ENCODE assay signal across 9 mouse cellular contexts in the genomic region with DNA sequence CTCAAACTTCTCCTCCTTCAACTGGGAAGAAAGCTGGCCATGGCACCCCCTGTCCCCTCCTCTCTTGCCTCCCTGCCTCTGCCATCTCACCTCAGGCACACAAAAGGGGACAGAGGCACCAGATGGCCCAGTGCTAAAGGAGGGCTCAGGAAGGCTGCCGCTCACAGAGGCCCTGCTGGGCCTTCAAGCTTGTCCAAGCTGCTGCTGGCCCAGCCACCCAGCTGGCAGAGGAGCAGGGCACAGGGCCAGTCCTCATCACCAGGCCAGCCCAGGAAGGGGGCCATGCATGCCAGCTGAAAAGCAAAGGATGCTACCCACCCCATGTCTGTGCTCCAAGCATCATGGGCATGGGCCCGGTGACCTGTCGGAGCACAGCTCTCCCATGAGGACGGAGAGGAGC. TPM values are rescaled to one million over a fixed set of nuclear protein-coding genes. Genes with fewer than 3 reads are reported as not detected.
DNase-seq lines count a peak whose midpoint lies in the region; ATAC-seq and TF ChIP-seq lines count a peak whose summit lies in the region.
"Had no signal": no experiment of that assay in that cellular context is flagged by ENCODE, and none has a peak within 500 bp of the region (broad histone marks: within the 10 kb centered on the region; RNA-seq: fewer than 3 reads in every experiment).

No protein-coding gene starts in this region.

- 18% methylated on average over 4 of the region's 4 CpGs for WGBS in cerebellum, adult 2 months
- WGBS in forebrain, embryonic 12.5 days = 89% methylated on average over 4 of the region's 4 CpGs
- 71% methylated on average over 4 of the region's 4 CpGs for WGBS in midbrain, embryonic 15.5 days

- TF ChIP-seq CTCF in cerebellum, adult 2 months (IDR thresholded peaks at IDR 0.05; ENCODE audit: borderline replicate concordance, insufficient read depth, low read depth, low read length) = no peak

- no peak overlapping the region for H3K27ac ChIP-seq in cerebellum, adult 2 months (ENCODE audit: insufficient read depth, low read length)
- H3K27ac ChIP-seq in forebrain, embryonic 12.5 days = 0 out of 2 replicates have a peak overlapping the region, but pooled peaks have one; percentile 25
- H3K27ac ChIP-seq in midbrain, embryonic 15.5 days = no peak overlapping the region

- no peak overlapping the region for H3K4me2 ChIP-seq in forebrain, embryonic 12.5 days
- H3K4me2 ChIP-seq in midbrain, embryonic 15.5 days = no peak overlapping the region

- no peaks in the 10 kb centered on the region for H3K36me3 ChIP-seq in forebrain, embryonic 12.5 days (replicated peaks)
- H3K36me3 ChIP-seq in midbrain, embryonic 15.5 days (replicated peaks) = no peaks in the 10 kb centered on the region

- no peak overlapping the region for H3K4me3 ChIP-seq in cerebellum, adult 2 months (replicated peaks; ENCODE audit: insufficient read depth, low read depth, low read length)
- H3K4me3 ChIP-seq in forebrain, embryonic 12.5 days (replicated peaks) = no peak overlapping the region
- H3K4me3 ChIP-seq in midbrain, embryonic 15.5 days = no peak overlapping the region

- peak; percentile 39; the same call in 1 of the 2 replicates for ATAC-seq in forebrain, embryonic 12.5 days (ENCODE audit: low FRiP score)
- peak; percentile 60 for ATAC-seq in midbrain, embryonic 15.5 days (replicated peaks)

- H3K4me1 ChIP-seq in cerebellum, adult 2 months (ENCODE audit: control insufficient read depth, insufficient read depth, low read length) = peaks cover 37% of the 10 kb centered on the region
- H3K4me1 ChIP-seq in forebrain, embryonic 12.5 days = peaks cover 19% of the 10 kb centered on the region
- H3K4me1 ChIP-seq in midbrain, embryonic 15.5 days = 0 out of 2 replicates have a peak, but pooled peaks cover 6% of the 10 kb centered on the region

- H3K9ac ChIP-seq in forebrain, embryonic 12.5 days = no peak overlapping the region; the same call in 1 of the 2 replicates
- no peak overlapping the region for H3K9ac ChIP-seq in midbrain, embryonic 15.5 days

- TF ChIP-seq POLR2A in cerebellum, adult 2 months (IDR thresholded peaks at IDR 0.05; ENCODE audit: borderline replicate concordance, insufficient read depth, low read length) = no peak

- no peaks in the 10 kb centered on the region for H3K27me3 ChIP-seq in cerebellum, adult 2 months (ENCODE audit: control insufficient read depth, insufficient read depth, low read length)
- H3K27me3 ChIP-seq in forebrain, embryonic 12.5 days = no peaks in the 10 kb centered on the region
- no peaks in the 10 kb centered on the region for H3K27me3 ChIP-seq in midbrain, embryonic 15.5 days (replicated peaks)

- peak; percentile 61 to 76 for DNase-seq in layer of hippocampus, postnatal 14 days (ENCODE audit: low spot score in 2 of 2)
- no peak for DNase-seq in layer of hippocampus, adult 11-12 months (ENCODE audit: low spot score)
- peak; percentile 86 to 89 for DNase-seq in cerebellum, adult 2 months
- no peak for DNase-seq in embryo, embryonic 10 days (ENCODE audit: low spot score)
- no peak for DNase-seq in gastrocnemius, postnatal 4 days (ENCODE audit: low spot score in 2 of 2)
- no peak for DNase-seq in embryo, embryonic 11 days
- DNase-seq: lung, postnatal 10 days had no signal

- no peaks in the 10 kb centered on the region for H3K9me3 ChIP-seq in forebrain, embryonic 12.5 days
- H3K9me3 ChIP-seq in midbrain, embryonic 15.5 days = no peaks in the 10 kb centered on the region

RNA-seq across cellular contexts. Expression of a gene that starts 36.5 kb away (rescaled TPM):
- total RNA-seq in layer of hippocampus, postnatal 14 days (2021) = 10 to 100 TPM; 17.9 to 19.8 TPM
- 13.0 and 13.7 TPM in 2 replicates for polyA plus RNA-seq in cerebellum, adult 2 months (2012; rRNA removed)
- polyA plus RNA-seq in forebrain, embryonic 12.5 days (2016; fragmentation: Nextera tagmentation; extraction: Ambion mirVana) = 15.2 and 19.2 TPM in 2 replicates
- polyA plus RNA-seq in midbrain, embryonic 15.5 days (2015; fragmentation: Nextera tagmentation; extraction: Ambion mirVana) = 7.2 and 9.4 TPM in 2 replicates
- total RNA-seq in gastrocnemius, postnatal 4 days (2021) = 10 to 100 TPM; 10.4 to 12.5 TPM

Comparison
In these comparisons a context has a peak if more than half of its experiments do, and no peak if none do; other contexts are left out.
1. DNase-seq: peak in layer of hippocampus, postnatal 14 days (2 of 2) and cerebellum, adult 2 months (2 of 2); none in layer of hippocampus, adult 11-12 months (single experiment), embryo, embryonic 10 days (single experiment), gastrocnemius, postnatal 4 days (0 of 2) and embryo, embryonic 11 days (single experiment).